Mouse (Mus musculus) midbrain, embryonic 16.5 days (tissue): Measurements from ENCODE around the gene Atp11c. TPM values are rescaled to one million over a fixed set of nuclear protein-coding genes. Genes with fewer than 3 reads are reported as not detected.

Experiments used
- ATAC-seq: fragments of 200-750 bp; cut with Nextera tagmentation; 2 replicates; pipeline ENCODE4 v1.8.0; 2017; ENCODE audit warnings: moderate TSS enrichment
- H3K27ac ChIP-seq: fragments of 300-500 bp; sonication (generic); 2 replicates; pipeline ENCODE4 v1.5.1; 2014; ENCODE audit warnings: mild to moderate bottlenecking, low read length, mixed read lengths
- H3K27me3 ChIP-seq: fragments of 300-500 bp; sonication (generic); 2 replicates; pipeline ENCODE4 v1.6.1; 2014; ENCODE audit warnings: low read depth, low read length, mixed read lengths; ENCODE audit not compliant: control insufficient read depth, insufficient read depth
- H3K36me3 ChIP-seq: fragments of 300-500 bp; sonication (generic); 2 replicates; pipeline ENCODE4 v1.6.1; 2014; ENCODE audit warnings: mild to moderate bottlenecking, low read length, moderate library complexity, mixed read lengths; ENCODE audit not compliant: control insufficient read depth, insufficient read depth
- H3K4me1 ChIP-seq: fragments of 300-500 bp; sonication (generic); 2 replicates; pipeline ENCODE4 v1.6.1; 2014; ENCODE audit warnings: mild to moderate bottlenecking, low read length, mixed read lengths; ENCODE audit not compliant: control insufficient read depth, insufficient read depth
- H3K4me2 ChIP-seq: fragments of 300-500 bp; sonication (generic); 2 replicates; pipeline ENCODE4 v1.6.1; 2014; ENCODE audit warnings: mild to moderate bottlenecking, low read length, mixed read lengths
- H3K4me3 ChIP-seq: fragments of 300-500 bp; sonication (generic); 2 replicates; pipeline ENCODE4 v1.5.1; 2014; ENCODE audit warnings: low read depth, mild to moderate bottlenecking, low read length, moderate library complexity, mixed read lengths
- H3K9ac ChIP-seq: fragments of 300-500 bp; sonication (generic); 2 replicates; pipeline ENCODE4 v1.6.1; 2014; ENCODE audit warnings: low read depth, low read length, mixed read lengths
- H3K9me3 ChIP-seq: fragments of 300-500 bp; sonication (generic); replicated peaks from 2 replicates; pipeline ENCODE4 v1.6.1; 2014; ENCODE audit warnings: mild to moderate bottlenecking, low read length, mixed read lengths; ENCODE audit not compliant: control insufficient read depth, poor library complexity, severe bottlenecking
- WGBS: fragments of 180-500 bp; shearing (Covaris S2); extraction: QIAGEN DNeasy Blood & Tissue Kit; methylation state at CpG from one replicate; pipeline ENCODE4 v1.1.7; 2014; 5-methylcytosine and 5-hydroxymethylcytosine counted together
- polyA plus RNA-seq: library from polyadenylated mRNA; unstranded; fragments of >200 nt; fragmentation: Nextera tagmentation; extraction: Ambion mirVana; gene quantifications from 2 replicates; pipeline ENCODE4 v1.2.1, GENCODE M21; 2015

Gene Atp11c
- polyA plus RNA-seq, 1 experiment from 2014 or later: 8.9 TPM

GRCm38 (mm10) chrX:60404668-60405044, 187.8 kb downstream of the Atp11c start:
- peak; percentile 98 for ATAC-seq
- Histone ChIP-seq H3K9ac (peak overlapping the region; percentile 88), H3K27ac (peak overlapping the region; percentile 89), H3K27me3 (no peaks in the 10 kb centered on the region), H3K36me3 (no peaks in the 10 kb centered on the region), H3K4me2 (peak overlapping the region; percentile 26; the same call in 1 of the 2 replicates), H3K4me1 (0 out of 2 replicates have a peak, but pooled peaks cover 3% of the 10 kb centered on the region), H3K9me3 (no peaks in the 10 kb centered on the region; the same call in 1 of the 2 replicates), H3K4me3 (peak overlapping the region; percentile 67)
- WGBS: 15% methylated on average over 17 of the region's 17 CpGs

- peak overlapping the region; percentile 67 for H3K4me3 ChIP-seq
- H3K9ac ChIP-seq: peak overlapping the region; percentile 88
- H3K27ac ChIP-seq: peak overlapping the region; percentile 89
- WGBS: 20% methylated on average over 47 of the region's 126 CpGs
- H3K36me3 ChIP-seq: no peaks in the 10 kb centered on the region
- no peaks in the 10 kb centered on the region for H3K27me3 ChIP-seq
- no peaks in the 10 kb centered on the region; the same call in 1 of the 2 replicates for H3K9me3 ChIP-seq
- peak; percentile 83 for ATAC-seq
- H3K4me1 ChIP-seq: 0 out of 2 replicates have a peak, but pooled peaks cover 3% of the 10 kb centered on the region
- peak overlapping the region; percentile 67 for H3K4me2 ChIP-seq
These were observed 188.5 kb downstream of the Atp11c start for GRCm38 (mm10) chrX:60403764-60404667.

DNA sequence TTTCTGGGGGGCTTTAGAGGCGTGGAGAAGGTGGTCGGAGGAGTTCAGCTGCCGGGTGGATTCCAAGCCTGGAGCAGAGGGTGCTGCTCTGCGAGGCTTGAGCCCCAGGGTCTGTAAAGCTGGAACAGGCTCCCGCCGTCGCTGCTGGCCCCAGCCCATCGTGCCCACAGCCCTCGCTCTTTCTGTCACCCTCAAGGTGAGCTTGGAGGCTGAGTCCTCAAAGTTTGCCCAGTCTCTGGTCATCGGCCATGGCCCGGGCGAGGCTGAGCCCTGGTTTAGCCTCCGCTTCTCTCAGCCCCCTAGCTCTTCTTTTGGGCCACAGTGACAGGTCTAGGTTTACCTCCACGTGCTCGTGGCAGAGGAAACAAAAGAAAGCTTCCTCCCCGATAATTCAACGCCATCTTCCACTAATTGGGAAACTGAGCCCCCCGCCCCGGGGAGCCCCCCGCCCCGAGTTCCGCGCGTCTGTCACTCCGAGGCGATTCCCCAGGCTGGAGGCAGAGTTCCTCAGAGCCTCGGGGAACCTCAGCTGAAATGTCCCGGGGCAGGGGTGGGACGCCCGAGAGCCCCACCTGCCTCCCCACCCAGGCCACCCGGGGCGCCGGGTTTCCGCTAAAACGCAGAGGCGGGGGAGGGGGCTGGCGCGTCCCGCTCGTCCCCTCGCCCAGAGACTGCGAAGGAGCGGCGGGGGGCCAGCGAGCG, 189.3 kb downstream of the Atp11c start:
- no peaks in the 10 kb centered on the region for H3K36me3 ChIP-seq
- H3K4me2 ChIP-seq: peak overlapping the region; percentile 67
- WGBS: 26% methylated on average over 37 of the region's 46 CpGs
- no peaks in the 10 kb centered on the region for H3K27me3 ChIP-seq
- H3K4me3 ChIP-seq: peak overlapping the region; percentile 67
- peak overlapping the region; percentile 88 for H3K9ac ChIP-seq
- no peaks in the 10 kb centered on the region for H3K9me3 ChIP-seq
- H3K27ac ChIP-seq: peak overlapping the region; percentile 33; the same call in 1 of the 2 replicates
- ATAC-seq: 0 out of 2 replicates have a peak, but pooled peaks have one; percentile 1
- 0 out of 2 replicates have a peak, but pooled peaks cover 3% of the 10 kb centered on the region for H3K4me1 ChIP-seq

DNA sequence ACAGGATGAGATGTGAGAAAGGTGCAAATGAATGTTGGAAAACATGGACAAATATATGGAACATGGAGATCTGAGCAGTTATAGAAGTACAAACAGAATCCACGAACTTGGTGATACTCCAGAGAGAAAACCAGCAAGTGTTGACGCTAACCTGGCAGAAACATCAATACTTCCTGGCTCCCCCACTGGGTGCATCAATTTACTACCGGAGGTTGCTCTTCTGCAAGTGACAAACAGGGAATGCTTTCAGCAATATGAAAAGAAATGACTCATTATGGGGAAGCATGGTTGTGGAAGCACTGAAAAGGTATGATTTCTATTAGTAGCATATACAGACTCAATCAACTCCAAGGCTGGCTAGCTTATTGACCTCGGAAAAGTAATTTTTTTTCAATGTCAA, 198.2 kb downstream of the Atp11c start:
- no peak overlapping the region for H3K9ac ChIP-seq
- H3K4me2 ChIP-seq: no peak overlapping the region
- no peaks in the 10 kb centered on the region for H3K27me3 ChIP-seq
- no peak for ATAC-seq
- H3K27ac ChIP-seq: no peak overlapping the region
- H3K9me3 ChIP-seq: no peaks in the 10 kb centered on the region
- H3K4me1 ChIP-seq: no peaks in the 10 kb centered on the region
- H3K4me3 ChIP-seq: no peak overlapping the region
- H3K36me3 ChIP-seq: no peaks in the 10 kb centered on the region
- 59% methylated on average over 4 of the region's 4 CpGs for WGBS

- no peaks in the 10 kb centered on the region for H3K27me3 ChIP-seq
- H3K27ac ChIP-seq: no peak overlapping the region
- H3K36me3 ChIP-seq: no peaks in the 10 kb centered on the region
- H3K9me3 ChIP-seq: no peaks in the 10 kb centered on the region
- H3K4me2 ChIP-seq: no peak overlapping the region
- no peak overlapping the region for H3K4me3 ChIP-seq
- H3K9ac ChIP-seq: no peak overlapping the region
- no peaks in the 10 kb centered on the region for H3K4me1 ChIP-seq
- no peak for ATAC-seq
- 87% methylated on average over 1 of the region's 1 CpGs for WGBS
These were observed 205.6 kb downstream of the Atp11c start for GRCm38 (mm10) chrX:60386852-60387251.

GRCm38 (mm10) chrX:60381711-60382110, 210.8 kb downstream of the Atp11c start:
- Histone ChIP-seq H3K36me3 (no peaks in the 10 kb centered on the region), H3K4me3 (no peak overlapping the region), H3K9me3 (no peaks in the 10 kb centered on the region), H3K27ac (no peak overlapping the region), H3K27me3 (no peaks in the 10 kb centered on the region), H3K9ac (no peak overlapping the region), H3K4me2 (no peak overlapping the region), H3K4me1 (no peaks in the 10 kb centered on the region)
- 80% methylated on average over 2 of the region's 2 CpGs for WGBS
- no peak for ATAC-seq

DNA sequence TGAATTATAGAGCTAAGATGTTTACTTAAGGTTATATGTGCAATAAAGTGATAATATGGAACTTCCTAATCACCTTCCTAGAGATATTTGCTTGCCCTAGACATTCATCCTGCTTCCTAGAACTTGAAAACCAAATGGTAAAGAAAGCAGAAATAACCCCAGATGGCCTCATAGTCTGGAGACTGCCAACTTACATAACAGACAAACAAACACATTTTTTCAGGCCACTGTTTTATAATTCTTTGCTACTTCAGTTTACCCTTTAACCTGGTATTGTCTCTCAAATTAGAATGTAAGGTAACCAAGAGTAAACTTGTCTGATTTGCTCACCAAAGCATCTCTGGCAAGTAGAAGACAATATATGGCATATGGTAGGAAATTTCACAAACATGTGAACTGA, 212.1 kb downstream of the Atp11c start:
- no peaks in the 10 kb centered on the region for H3K9me3 ChIP-seq

DNA sequence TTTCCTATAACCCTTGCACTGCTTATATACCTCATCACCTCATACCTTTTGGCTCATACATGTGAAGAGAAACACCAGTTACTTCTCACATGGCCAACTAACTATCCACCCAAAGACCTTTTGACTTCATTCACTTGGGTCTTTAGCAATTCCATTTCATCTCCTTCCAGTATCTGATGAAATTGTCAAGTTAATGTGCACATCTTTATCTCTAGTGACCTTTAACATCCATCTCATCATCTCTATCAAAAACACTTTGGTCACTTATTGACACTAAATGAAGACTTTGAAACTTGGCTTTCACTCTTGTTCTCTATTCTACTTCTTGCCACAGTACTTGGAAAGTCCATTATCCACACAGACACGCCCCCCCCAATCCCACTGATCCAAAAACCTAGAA, 243.8 kb downstream of the Atp11c start:
- WGBS: 88% methylated on average over 1 of the region's 1 CpGs

More for the DNA sequence above, 212.1 kb downstream of the Atp11c start:
- Histone ChIP-seq H3K4me3 (no peak overlapping the region), H3K36me3 (no peaks in the 10 kb centered on the region), H3K27ac (no peak overlapping the region), H3K27me3 (no peaks in the 10 kb centered on the region), H3K4me2 (no peak overlapping the region), H3K9ac (no peak overlapping the region), H3K4me1 (no peaks in the 10 kb centered on the region)
- no peak for ATAC-seq

GRCm38 (mm10) chrX:60345447-60345846, 247.1 kb downstream of the Atp11c start:
- Histone ChIP-seq H3K4me1 (no peaks in the 10 kb centered on the region), H3K27me3 (no peaks in the 10 kb centered on the region), H3K4me3 (no peak overlapping the region), H3K36me3 (no peaks in the 10 kb centered on the region), H3K27ac (no peak overlapping the region), H3K9me3 (no peaks in the 10 kb centered on the region), H3K9ac (no peak overlapping the region), H3K4me2 (no peak overlapping the region)
- ATAC-seq: no peak

More for the DNA sequence above, 243.8 kb downstream of the Atp11c start:
- Histone ChIP-seq H3K9ac (no peak overlapping the region), H3K27ac (no peak overlapping the region), H3K27me3 (no peaks in the 10 kb centered on the region), H3K9me3 (no peaks in the 10 kb centered on the region), H3K36me3 (no peaks in the 10 kb centered on the region), H3K4me3 (no peak overlapping the region), H3K4me1 (no peaks in the 10 kb centered on the region), H3K4me2 (no peak overlapping the region)
- ATAC-seq: no peak
